In genomic region chr7:109115929-109116328, GRCm38 (mm10) we compare ENCODE assay signal across 14 mouse cellular contexts. TPM values are rescaled to one million over a fixed set of nuclear protein-coding genes. Genes with fewer than 3 reads are reported as not detected.
DNase-seq lines count a peak whose midpoint lies in the region; ATAC-seq and TF ChIP-seq lines count a peak whose summit lies in the region.
"Had no signal": no experiment of that assay in that cellular context is flagged by ENCODE, and none has a peak within 500 bp of the region (broad histone marks: within the 10 kb centered on the region; RNA-seq: fewer than 3 reads in every experiment).

No protein-coding gene starts in this region.

- 70% methylated on average over 4 of the region's 4 CpGs for WGBS in heart, embryonic 10.5 days
- WGBS in hindbrain, embryonic 11.5 days: 50% methylated on average over 4 of the region's 4 CpGs
- 32% methylated on average over 4 of the region's 4 CpGs for WGBS in liver, embryonic 14.5 days (ENCODE audit: insufficient replicate concordance)
- 57% methylated on average over 4 of the region's 4 CpGs for whole genome bisulfite sequencing in neural tube, embryonic 14.5 days

- peak overlapping the region; percentile 79 for H3K27ac ChIP-seq in heart, embryonic 10.5 days
- peak overlapping the region; percentile 77 for H3K27ac ChIP-seq in hindbrain, embryonic 11.5 days (ENCODE audit: low read depth, low read length)
- H3K27ac ChIP-seq in liver, embryonic 14.5 days: peak overlapping the region; percentile 19
- no peak overlapping the region for H3K27ac ChIP-seq in neural tube, embryonic 14.5 days (ENCODE audit: low read depth, low read length)
- H3K27ac ChIP-seq: kidney, embryonic 15.5 days had no signal

- peak; percentile 56 for ATAC-seq in hindbrain, embryonic 11.5 days (ENCODE audit: low FRiP score)
- no peak for ATAC-seq in liver, embryonic 14.5 days (ENCODE audit: insufficient read depth)
- peak; percentile 56; the same call in 1 of the 2 replicates for ATAC-seq in neural tube, embryonic 14.5 days (ENCODE audit: low read depth)

- TF ChIP-seq EP300 in liver, embryonic 14.5 days (IDR thresholded peaks at IDR 0.05; ENCODE audit: low read depth): no peak

- H3K36me3 ChIP-seq in heart, embryonic 10.5 days: no peaks in the 10 kb centered on the region
- no peaks in the 10 kb centered on the region for H3K36me3 ChIP-seq in hindbrain, embryonic 11.5 days (ENCODE audit: control insufficient read depth, insufficient read depth, low read length)
- no peaks in the 10 kb centered on the region for H3K36me3 ChIP-seq in liver, embryonic 14.5 days (replicated peaks; ENCODE audit: control insufficient read depth, insufficient read depth, low read depth)
- no peaks in the 10 kb centered on the region for H3K36me3 ChIP-seq in neural tube, embryonic 14.5 days (ENCODE audit: control insufficient read depth, insufficient read depth, low read length)
- H3K36me3 ChIP-seq: kidney, embryonic 15.5 days had no signal

- no peak overlapping the region for H3K4me3 ChIP-seq in heart, embryonic 10.5 days
- no peak overlapping the region for H3K4me3 ChIP-seq in hindbrain, embryonic 11.5 days (ENCODE audit: low read depth, low read length)
- no peak overlapping the region for H3K4me3 ChIP-seq in liver, embryonic 14.5 days (ENCODE audit: insufficient read depth in 1 of 2, low read depth in 2 of 2, low read length in 2 of 2)
- no peak overlapping the region for H3K4me3 ChIP-seq in neural tube, embryonic 14.5 days (ENCODE audit: low read depth, low read length)
- H3K4me3 ChIP-seq: kidney, embryonic 15.5 days had no signal

- no peak overlapping the region for H3K4me2 ChIP-seq in hindbrain, embryonic 11.5 days (replicated peaks; ENCODE audit: low read depth, low read length)
- peak overlapping the region; percentile 4; the same call in 1 of the 2 replicates for H3K4me2 ChIP-seq in liver, embryonic 14.5 days (ENCODE audit: low read depth)
- H3K4me2 ChIP-seq in neural tube, embryonic 14.5 days (ENCODE audit: low read depth, low read length): no peak overlapping the region
- H3K4me2 ChIP-seq: kidney, embryonic 15.5 days had no signal

- H3K9ac ChIP-seq in hindbrain, embryonic 11.5 days (ENCODE audit: low read depth, low read length): no peak overlapping the region
- H3K9ac ChIP-seq in liver, embryonic 14.5 days (replicated peaks): peak overlapping the region; percentile 28
- no peak overlapping the region for H3K9ac ChIP-seq in neural tube, embryonic 14.5 days (replicated peaks; ENCODE audit: low read depth, low read length)
- H3K9ac ChIP-seq: kidney, embryonic 15.5 days had no signal

- H3K9me3 ChIP-seq in heart, embryonic 10.5 days: no peaks in the 10 kb centered on the region
- H3K9me3 ChIP-seq in hindbrain, embryonic 11.5 days (ENCODE audit: control insufficient read depth, low read length): no peaks in the 10 kb centered on the region
- H3K9me3 ChIP-seq in liver, embryonic 14.5 days (ENCODE audit: control insufficient read depth, low read length): no peaks in the 10 kb centered on the region
- H3K9me3 ChIP-seq in neural tube, embryonic 14.5 days (ENCODE audit: control insufficient read depth, low read length): no peaks in the 10 kb centered on the region
- H3K9me3 ChIP-seq: kidney, embryonic 15.5 days had no signal

- no peak for TF ChIP-seq CTCF in liver, embryonic 14.5 days (IDR thresholded peaks at IDR 0.05; ENCODE audit: low read depth)

- H3K4me1 ChIP-seq in heart, embryonic 10.5 days: peaks cover 10% of the 10 kb centered on the region
- no peaks in the 10 kb centered on the region for H3K4me1 ChIP-seq in hindbrain, embryonic 11.5 days (replicated peaks; ENCODE audit: control insufficient read depth, insufficient read depth, low read length)
- peaks cover 47 to 49% of the 10 kb centered on the region in 2 experiments for H3K4me1 ChIP-seq in liver, embryonic 14.5 days (replicated peaks; ENCODE audit: control insufficient read depth in 2 of 2, insufficient read depth in 2 of 2, low read length in 1 of 2)
- H3K4me1 ChIP-seq in neural tube, embryonic 14.5 days (ENCODE audit: control insufficient read depth, insufficient read depth, low read length): no peaks in the 10 kb centered on the region
- H3K4me1 ChIP-seq: kidney, embryonic 15.5 days had no signal

- H3K27me3 ChIP-seq in heart, embryonic 10.5 days (ENCODE audit: insufficient read depth, poor library complexity, severe bottlenecking): no peaks in the 10 kb centered on the region
- H3K27me3 ChIP-seq in hindbrain, embryonic 11.5 days (ENCODE audit: control insufficient read depth, insufficient read depth, low read length): no peaks in the 10 kb centered on the region
- no peaks in the 10 kb centered on the region for H3K27me3 ChIP-seq in liver, embryonic 14.5 days (ENCODE audit: control insufficient read depth, insufficient read depth, low read length)
- H3K27me3 ChIP-seq in neural tube, embryonic 14.5 days (ENCODE audit: control insufficient read depth, insufficient read depth, low read length): no peaks in the 10 kb centered on the region
- H3K27me3 ChIP-seq: kidney, embryonic 15.5 days had no signal

- no peak for DNase-seq in heart, embryonic 10.5 days (ENCODE audit: low spot score)
- no peak for DNase-seq in heart, postnatal 4 days
- peak; percentile 25 for DNase-seq in hindbrain, embryonic 11.5 days (ENCODE audit: low spot score)
- no peak for DNase-seq in liver, embryonic 14.5 days (ENCODE audit: low read depth in 3 of 3, low spot score in 3 of 3)
- DNase-seq in testis, postnatal 14 days (ENCODE audit: low spot score): no peak
- DNase-seq in left cerebral cortex, adult 9 months (ENCODE audit: low spot score in 2 of 2): no peak
- no peak for DNase-seq in c-Kit-positive CD71-positive TER-119-positive erythroid progenitor cells, embryonic 14.5 days (ENCODE audit: low spot score)
- DNase-seq: adrenal gland, adult 2 months; cerebellum, adult 11 months; heart, postnatal 14 days; thymus, postnatal 36 days had no signal

RNA-seq across cellular contexts. Expression of gene Ric3, which starts 32.8 kb away (rescaled TPM):
- polyA plus RNA-seq in heart, embryonic 10.5 days (2016; fragmentation: Nextera tagmentation; extraction: Ambion mirVana): 2.4 and 2.9 TPM in 2 replicates
- total RNA-seq in heart, postnatal 4 days (2021): under 1 TPM; 0.74 to 0.77 TPM
- polyA plus RNA-seq in hindbrain, embryonic 11.5 days (2014; fragmentation: Nextera tagmentation; extraction: Ambion mirVana): 20.0 and 20.4 TPM in 2 replicates
- polyA plus RNA-seq in liver, embryonic 14.5 days (2012; rRNA removed): 0.18 and 0.31 TPM in 2 replicates
- polyA plus RNA-seq in liver, embryonic 14.5 days (2014; fragmentation: Nextera tagmentation; extraction: Ambion mirVana): 0.39 and 0.62 TPM in 2 replicates
- polyA plus RNA-seq in neural tube, embryonic 14.5 days (2014; fragmentation: Nextera tagmentation; extraction: Ambion mirVana): 34.6 and 35.2 TPM in 2 replicates

RNA-seq across cellular contexts. Expression of gene Lmo1, which starts 59.1 kb away (rescaled TPM):
- 1.3 and 7.3 TPM in 2 replicates for polyA plus RNA-seq in heart, embryonic 10.5 days (2016; fragmentation: Nextera tagmentation; extraction: Ambion mirVana)
- total RNA-seq in heart, postnatal 4 days (2021): 1 to 10 TPM; 1.4 TPM
- polyA plus RNA-seq in hindbrain, embryonic 11.5 days (2014; fragmentation: Nextera tagmentation; extraction: Ambion mirVana): 32.6 and 41.0 TPM in 2 replicates
- 0.71 and 0.78 TPM in 2 replicates for polyA plus RNA-seq in liver, embryonic 14.5 days (2012; rRNA removed)
- polyA plus RNA-seq in liver, embryonic 14.5 days (2014; fragmentation: Nextera tagmentation; extraction: Ambion mirVana): 0.75 and 0.96 TPM in 2 replicates
- polyA plus RNA-seq in neural tube, embryonic 14.5 days (2014; fragmentation: Nextera tagmentation; extraction: Ambion mirVana): 26.2 and 33.9 TPM in 2 replicates
- total RNA-seq: neutrophil, adult 5-6 weeks had no signal
